Comparison of ENCODE assay signal across 31 mouse cellular contexts in genomic region chr4:46978371-46978770, GRCm38 (mm10). TPM values are rescaled to one million over a fixed set of nuclear protein-coding genes. Genes with fewer than 3 reads are reported as not detected.
DNase-seq lines count a peak whose midpoint lies in the region; ATAC-seq and TF ChIP-seq lines count a peak whose summit lies in the region.
"Had no signal": no experiment of that assay in that cellular context is flagged by ENCODE, and none has a peak within 500 bp of the region (broad histone marks: within the 10 kb centered on the region; RNA-seq: fewer than 3 reads in every experiment).

No protein-coding gene starts in this region.

- TF ChIP-seq CTCF in hindbrain, postnatal 0 days (IDR thresholded peaks at IDR 0.05; ENCODE audit: low read depth): 0 out of 2 replicates have a peak, but pooled peaks have one; percentile 8
- no peak for TF ChIP-seq CTCF in thymus, adult 2 months (IDR thresholded peaks at IDR 0.05; ENCODE audit: borderline replicate concordance, control insufficient read depth, extremely low read depth, insufficient read depth, low read length, poor library complexity)
- TF ChIP-seq CTCF in heart, adult 2 months (IDR thresholded peaks at IDR 0.05): no peak

- H3K4me2 ChIP-seq in hindbrain, postnatal 0 days (ENCODE audit: low read depth, low read length): no peak overlapping the region
- no peak overlapping the region for H3K4me2 ChIP-seq in hindbrain, embryonic 14.5 days (replicated peaks)
- H3K4me2 ChIP-seq: embryonic facial prominence, embryonic 12.5 days; forebrain, embryonic 15.5 days; heart, embryonic 11.5 days; hindbrain, embryonic 12.5 days; midbrain, embryonic 12.5 days; neural tube, embryonic 15.5 days had no signal

- no peak overlapping the region for H3K27ac ChIP-seq in hindbrain, postnatal 0 days
- no peak overlapping the region for H3K27ac ChIP-seq in hindbrain, embryonic 14.5 days
- H3K27ac ChIP-seq in thymus, adult 2 months (ENCODE audit: control insufficient read depth, insufficient read depth, low read length): no peak overlapping the region
- H3K27ac ChIP-seq in heart, adult 2 months: no peak overlapping the region
- H3K27ac ChIP-seq: embryonic facial prominence, embryonic 12.5 days; forebrain, embryonic 15.5 days; hindbrain, embryonic 12.5 days; midbrain, embryonic 12.5 days; neural tube, embryonic 15.5 days had no signal

- no peaks in the 10 kb centered on the region for H3K9me3 ChIP-seq in hindbrain, postnatal 0 days (ENCODE audit: low read length)
- no peaks in the 10 kb centered on the region for H3K9me3 ChIP-seq in hindbrain, embryonic 14.5 days (ENCODE audit: control insufficient read depth, low read length)
- H3K9me3 ChIP-seq: embryonic facial prominence, embryonic 12.5 days; forebrain, embryonic 15.5 days; hindbrain, embryonic 12.5 days; megakaryocyte, embryonic 14.5 days; midbrain, embryonic 12.5 days; neural tube, embryonic 15.5 days had no signal

- H3K4me3 ChIP-seq in hindbrain, postnatal 0 days (ENCODE audit: low read length): no peak overlapping the region
- H3K4me3 ChIP-seq in hindbrain, embryonic 14.5 days (replicated peaks; ENCODE audit: low read length): no peak overlapping the region
- H3K4me3 ChIP-seq in thymus, adult 2 months (ENCODE audit: control insufficient read depth, insufficient read depth, low read length): no peak overlapping the region
- no peak overlapping the region for H3K4me3 ChIP-seq in heart, adult 2 months
- H3K4me3 ChIP-seq: embryonic facial prominence, embryonic 12.5 days; forebrain, embryonic 15.5 days; hindbrain, embryonic 12.5 days; megakaryocyte, embryonic 14.5 days; midbrain, embryonic 12.5 days; neural tube, embryonic 15.5 days had no signal

- no peaks in the 10 kb centered on the region for H3K79me2 ChIP-seq in heart, adult 2 months (replicated peaks; ENCODE audit: control insufficient read depth, insufficient read depth, low read length)

- ATAC-seq in hindbrain, postnatal 0 days: no peak
- no peak for ATAC-seq in hindbrain, embryonic 14.5 days (ENCODE audit: low FRiP score)
- ATAC-seq: forebrain, embryonic 15.5 days; intestine, postnatal 0 days; lung, postnatal 0 days had no signal

- TF ChIP-seq POLR2A in thymus, adult 2 months (IDR thresholded peaks at IDR 0.05; ENCODE audit: control insufficient read depth, extremely low read depth, insufficient read depth, low read length, poor library complexity): no peak
- TF ChIP-seq POLR2A in heart, adult 2 months (IDR thresholded peaks at IDR 0.05; ENCODE audit: insufficient read depth, low read depth, low read length): no peak

- WGBS in hindbrain, postnatal 0 days: 88% methylated on average over 6 of the region's 6 CpGs
- 94% methylated on average over 6 of the region's 6 CpGs for WGBS in hindbrain, embryonic 14.5 days
- WGBS in thymus, adult 2 months: 85% methylated on average over 6 of the region's 6 CpGs
- WGBS in heart, adult 2 months: 79% methylated on average over 6 of the region's 6 CpGs

- intact Hi-C loops in heart, adult 2 months (cut with DNase I): no loop called here

- no peak overlapping the region for H3K9ac ChIP-seq in hindbrain, postnatal 0 days (replicated peaks; ENCODE audit: low read length)
- H3K9ac ChIP-seq in hindbrain, embryonic 14.5 days: no peak overlapping the region
- no peak overlapping the region for H3K9ac ChIP-seq in heart, adult 2 months (ENCODE audit: low read depth, low read length)
- H3K9ac ChIP-seq: embryonic facial prominence, embryonic 12.5 days; forebrain, embryonic 15.5 days; hindbrain, embryonic 12.5 days; midbrain, embryonic 12.5 days; neural tube, embryonic 15.5 days had no signal

- peaks cover 8% of the 10 kb centered on the region for H3K4me1 ChIP-seq in hindbrain, postnatal 0 days (ENCODE audit: insufficient read depth, low read length)
- 0 out of 2 replicates have a peak, but pooled peaks cover 3% of the 10 kb centered on the region for H3K4me1 ChIP-seq in hindbrain, embryonic 14.5 days (replicated peaks; ENCODE audit: control insufficient read depth, insufficient read depth, low read length)
- H3K4me1 ChIP-seq in thymus, adult 2 months (replicated peaks; ENCODE audit: control insufficient read depth, insufficient read depth, low read length): no peaks in the 10 kb centered on the region
- no peaks in the 10 kb centered on the region for H3K4me1 ChIP-seq in heart, adult 2 months (ENCODE audit: control insufficient read depth, insufficient read depth, low read length)
- H3K4me1 ChIP-seq: embryonic facial prominence, embryonic 12.5 days; forebrain, embryonic 15.5 days; hindbrain, embryonic 12.5 days; midbrain, embryonic 12.5 days; neural tube, embryonic 15.5 days had no signal

- peak; percentile 24 for DNase-seq in hindbrain, postnatal 0 days (ENCODE audit: low spot score)
- DNase-seq in hindbrain, embryonic 14.5 days (ENCODE audit: low spot score): no peak
- peak; percentile 23 for DNase-seq in thymus, adult 2 months
- no peak for DNase-seq in thymus, postnatal 10 days (ENCODE audit: low spot score in 2 of 2)
- DNase-seq in thymus, postnatal 14 days: peak; percentile 49
- DNase-seq in cerebellum, adult 11 months: no peak
- DNase-seq in heart, adult 2 months: no peak
- DNase-seq: adrenal gland, adult 8-10 months; cerebellum, adult 11-12 months; embryo, embryonic 11 days; gastrocnemius, postnatal 25 days; heart, adult 11 months; heart, postnatal 36 days; kidney, adult 9 months; kidney, postnatal 10 days; liver; lung, adult 18-20 months; lung, postnatal 4 days; right cerebral cortex, postnatal 4 days had no signal

- H3K36me3 ChIP-seq in hindbrain, postnatal 0 days (ENCODE audit: insufficient read depth, low read length): no peaks in the 10 kb centered on the region
- no peaks in the 10 kb centered on the region for H3K36me3 ChIP-seq in hindbrain, embryonic 14.5 days (replicated peaks; ENCODE audit: control insufficient read depth, insufficient read depth)
- no peaks in the 10 kb centered on the region for H3K36me3 ChIP-seq in thymus, adult 2 months (ENCODE audit: control insufficient read depth, insufficient read depth, low read length)
- no peaks in the 10 kb centered on the region for H3K36me3 ChIP-seq in heart, adult 2 months (ENCODE audit: control insufficient read depth, insufficient read depth, low read length)
- H3K36me3 ChIP-seq: embryonic facial prominence, embryonic 12.5 days; forebrain, embryonic 15.5 days; hindbrain, embryonic 12.5 days; midbrain, embryonic 12.5 days; neural tube, embryonic 15.5 days had no signal

- H3K27me3 ChIP-seq in hindbrain, postnatal 0 days (ENCODE audit: insufficient read depth, low read length): no peaks in the 10 kb centered on the region
- H3K27me3 ChIP-seq in hindbrain, embryonic 14.5 days (ENCODE audit: control insufficient read depth, insufficient read depth, low read length): no peaks in the 10 kb centered on the region
- no peaks in the 10 kb centered on the region for H3K27me3 ChIP-seq in thymus, adult 2 months (ENCODE audit: control insufficient read depth, insufficient read depth, low read length)
- H3K27me3 ChIP-seq in heart, adult 2 months (ENCODE audit: control insufficient read depth, insufficient read depth, low read length): no peaks in the 10 kb centered on the region
- H3K27me3 ChIP-seq: embryonic facial prominence, embryonic 12.5 days; forebrain, embryonic 15.5 days; hindbrain, embryonic 12.5 days; neural tube, embryonic 15.5 days had no signal

- TF ChIP-seq EP300 in heart, adult 2 months (IDR thresholded peaks at IDR 0.05; ENCODE audit: insufficient read depth, low read depth, low read length): no peak

RNA-seq across cellular contexts. Expression of gene Gabbr2, which starts 13.3 kb away (rescaled TPM):
- 98.9 and 115 TPM in 2 replicates for total RNA-seq in hindbrain, postnatal 0 days (2014; rRNA removed)
- polyA plus RNA-seq in hindbrain, postnatal 0 days (2015; fragmentation: Nextera tagmentation; extraction: Ambion mirVana): 16.7 and 17.7 TPM in 2 replicates
- 13.3 and 13.8 TPM in 2 replicates for polyA plus RNA-seq in hindbrain, embryonic 14.5 days (2014; fragmentation: Nextera tagmentation; extraction: Ambion mirVana)
- 0.19 and 0.20 TPM in 2 replicates for polyA plus RNA-seq in thymus, adult 2 months (2012; rRNA removed)
- total RNA-seq in heart, adult 2 months (2021): under 1 TPM in 1 of 2 experiments, not detected in 1; 0.09 TPM
- 0.03 and 0.18 TPM in 2 replicates for polyA plus RNA-seq in heart, adult 2 months (2012; rRNA removed)
- total RNA-seq: CH12.LX; heart, postnatal 36 days; monocyte, adult 5-6 weeks had no signal
- polyA plus RNA-seq: lung, postnatal 0 days; spleen, adult 2 months had no signal

Comparison
In these comparisons a context has a peak if more than half of its experiments do, and no peak if none do; other contexts are left out.
1. DNase-seq: peak in hindbrain, postnatal 0 days (single experiment), thymus, adult 2 months (single experiment) and thymus, postnatal 14 days (single experiment); none in hindbrain, embryonic 14.5 days (single experiment), thymus, postnatal 10 days (0 of 2), cerebellum, adult 11 months (single experiment) and heart, adult 2 months (0 of 2).
2. RNA of gene Gabbr2, which starts 13.3 kb away (polyA plus RNA-seq): 16.7 to 17.7 TPM in hindbrain, postnatal 0 days and 13.3 to 13.8 TPM in hindbrain, embryonic 14.5 days; 0.19 to 0.20 TPM in thymus, adult 2 months and 0.03 to 0.18 TPM in heart, adult 2 months; every median in the first group is over 10 times any median in the second.